Mouse (Mus musculus) gastrocnemius, adult 8-10 months (tissue): ENCODE results near the gene Kti12. TPM values are rescaled to one million over a fixed set of nuclear protein-coding genes. Genes with fewer than 3 reads are reported as not detected.
A peak's percentile ranks its signal among the peaks of the same experiment; 100 is the strongest.

Source experiments
- DNase-seq, 2 experiments: peaks; one replicate each; pipeline ENCODE4 v3.0.0; 2022; ENCODE audit warnings: low spot score in 2 of 2
- total RNA-seq, 4 experiments: library from RNA; stranded (reverse); gene quantifications; 2 replicates each; pipeline ENCODE4 v1.2.4; 2022

The Kti12 gene
- total RNA-seq, 4 experiments from 2014 or later: 23.2 to 28.8 (median 27.3) TPM

DNA sequence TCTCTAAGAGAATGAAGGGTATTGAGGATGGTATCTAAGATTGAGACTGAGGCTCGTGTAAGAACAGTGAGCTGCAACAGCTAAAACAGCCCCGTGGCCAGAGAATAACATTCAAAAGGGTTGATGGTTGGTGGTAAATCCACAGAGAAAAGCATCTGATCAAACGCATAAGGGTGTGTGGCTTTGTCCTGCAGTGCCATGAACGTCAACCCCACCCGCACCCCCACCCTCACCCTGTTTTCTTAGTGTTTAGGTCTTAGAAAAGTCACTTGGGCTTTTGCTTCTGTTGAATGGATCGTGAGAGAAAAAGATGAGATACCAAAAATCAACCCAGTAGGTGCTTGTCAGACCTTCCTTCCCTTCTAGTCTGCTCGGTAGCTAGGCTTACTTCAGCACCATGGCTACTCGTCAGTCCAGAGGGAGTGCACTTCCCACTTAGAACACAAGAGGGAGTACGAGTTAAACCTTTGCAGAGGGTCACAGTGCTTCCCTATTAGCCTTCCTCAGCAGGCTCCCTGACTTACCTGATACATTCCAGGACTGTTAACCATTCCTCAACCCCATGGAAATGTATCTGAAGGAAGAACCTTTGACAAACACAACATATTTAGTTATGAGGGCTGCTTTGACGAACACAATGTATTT is 22.3 kb downstream of the Kti12 start:
- DNase-seq: peak; percentile 42 to 65

DNA sequence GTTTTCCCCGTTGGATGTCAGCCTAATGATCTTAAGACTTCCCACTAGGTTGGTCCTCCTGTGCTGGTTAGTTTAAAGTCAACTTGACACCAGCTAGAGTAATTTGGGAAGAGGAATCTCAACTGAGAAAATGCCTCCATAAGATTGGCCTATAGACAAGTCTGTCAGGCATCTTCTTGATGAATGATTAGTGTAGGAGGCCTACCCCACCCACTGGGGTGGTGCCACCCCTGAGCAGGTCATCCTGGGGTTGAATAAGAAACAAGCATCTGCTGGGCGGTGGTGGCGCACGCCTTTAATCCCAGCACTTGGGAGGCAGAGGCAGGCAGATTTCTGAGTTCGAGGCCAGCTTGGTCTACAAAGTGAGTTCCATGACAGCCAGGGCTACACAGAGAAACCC is 26.2 kb downstream of the Kti12 start:
- DNase-seq: no peak

GRCm38 (mm10) chr4:108877901-108878300 is 30.3 kb downstream of the Kti12 start:
- DNase-seq: no peak

- peak in 1 of 2 experiments; percentile 13 for DNase-seq
These were observed 31.6 kb downstream of the Kti12 start, which contains the start of gene Rab3b for GRCm38 (mm10) chr4:108878963-108879822. Rab3b (plus strand) TSS chr4:108879063.

DNA sequence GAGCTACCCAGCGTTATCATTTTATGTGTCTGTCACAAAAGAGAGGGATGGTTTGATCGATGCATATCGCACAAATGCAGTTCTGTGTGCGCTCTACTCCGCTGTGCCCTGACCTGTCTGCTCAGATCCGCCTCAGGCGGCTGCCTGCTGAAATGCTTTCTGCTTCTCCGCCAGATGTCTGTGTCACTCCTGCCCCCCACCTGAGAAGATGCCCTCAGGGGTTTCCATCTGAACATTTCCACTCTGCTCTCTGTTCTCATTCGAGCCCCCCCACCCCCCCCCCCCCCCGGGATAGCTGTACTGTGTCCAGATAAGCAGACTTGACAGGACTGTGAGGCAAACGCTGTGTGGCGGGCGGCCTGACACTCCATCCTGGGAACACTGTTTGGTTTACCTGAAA is 36.2 kb downstream of the Kti12 start:
- DNase-seq: no peak

GRCm38 (mm10) chr4:108887456-108887855 is 39.9 kb downstream of the Kti12 start:
- no peak for DNase-seq

DNA sequence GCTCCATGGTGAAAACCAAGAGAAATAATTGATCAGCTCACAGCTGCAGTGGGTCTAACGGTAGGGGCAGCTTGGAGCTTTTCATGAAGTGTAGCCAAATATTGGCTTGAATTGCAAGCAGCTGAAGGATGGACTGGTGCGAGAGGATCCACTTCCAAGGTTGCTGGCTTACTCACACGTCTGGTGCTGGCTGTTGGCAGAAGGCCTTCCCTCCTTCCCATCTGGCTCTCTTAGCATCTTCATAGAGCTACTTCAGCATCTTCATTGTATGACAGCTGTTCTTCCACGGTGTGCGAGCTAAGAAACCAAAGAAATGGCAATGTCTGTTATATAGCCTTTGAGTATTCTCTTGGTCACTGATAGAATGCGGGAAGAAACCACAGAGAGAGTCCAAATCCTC is 43.3 kb downstream of the Kti12 start:
- DNase-seq: no peak

Other genes with a start within 250 kb of the Kti12 start
- 10 to 100 TPM; 17.2 to 21.1 (median 19.7) TPM for gene Cc2d1b, start 227.8 kb upstream of the Kti12 start, total RNA-seq
- 1 to 10 TPM in 1 of 4 experiments, under 1 TPM in 3; 0.63 to 1.5 (median 0.87) TPM for gene 3110021N24Rik, start 128.1 kb upstream of the Kti12 start, total RNA-seq
- 10 to 100 TPM; 54.2 to 75.2 (median 64.2) TPM for gene Zfyve9, start 67.0 kb upstream of the Kti12 start, total RNA-seq
- 10 to 100 TPM; 35.7 to 46.0 (median 41.9) TPM for gene Btf3l4, start 14.2 kb upstream of the Kti12 start, total RNA-seq
- 10 to 100 TPM in 3 of 4 experiments, 1 to 10 TPM in 1; 9.8 to 13.5 (median 11.7) TPM for gene Txndc12, start 13.2 kb upstream of the Kti12 start, total RNA-seq
- under 1 TPM in 1 of 4 experiments, not detected in 3; 0.22 TPM for gene A730015C16Rik, start 834 bp downstream of the Kti12 start, total RNA-seq
- not detected for gene Rab3b, start 31.3 kb downstream of the Kti12 start, total RNA-seq
- 100 to 1,000 TPM; 134 to 179 (median 159) TPM for gene Nrd1, start 152.9 kb downstream of the Kti12 start, total RNA-seq